Mouse (Mus musculus): ENCODE results near the gene Actc1.

DNA sequence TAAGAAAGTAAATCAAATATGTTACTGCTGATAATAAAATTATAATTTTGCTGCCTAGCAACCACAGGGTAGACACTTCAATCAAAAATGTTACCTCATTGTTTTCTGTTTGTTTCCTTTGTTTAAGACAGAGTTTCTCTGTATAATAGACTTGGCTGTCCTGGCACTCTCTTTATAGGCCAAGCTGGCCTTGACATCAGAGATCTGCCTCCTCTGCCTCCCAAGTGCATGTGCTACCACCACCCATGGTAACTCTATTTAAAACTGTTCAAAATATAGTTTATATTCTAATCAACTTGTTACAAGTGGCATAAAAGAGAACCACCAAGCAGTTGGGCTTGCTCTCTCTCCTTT lies 33.2 kb downstream of the Actc1 start:
- TF ChIP-seq CTCF (IDR thresholded peaks at IDR 0.05; ENCODE audit: low read depth) = no peak
- TF ChIP-seq EP300 (optimal IDR thresholded peaks at IDR 0.05) = no peak

Data from stomach, postnatal 0 days (tissue).